8 mouse cellular contexts compared by ENCODE assay signal in genomic region chr4:45471654-45472556, GRCm38 (mm10).
DNase-seq lines count a peak whose midpoint lies in the region; ATAC-seq lines count a peak whose summit lies in the region.

No protein-coding gene starts in this region.

- H3K4me2 ChIP-seq in kidney, embryonic 14.5 days (replicated peaks; ENCODE audit: low read depth, low read length) = no peak overlapping the region
- no peak overlapping the region for H3K4me2 ChIP-seq in forebrain, embryonic 13.5 days
- no peak overlapping the region for H3K4me2 ChIP-seq in hindbrain, embryonic 13.5 days
- no peak overlapping the region for H3K4me2 ChIP-seq in liver, embryonic 12.5 days

- H3K9me3 ChIP-seq in kidney, embryonic 14.5 days (ENCODE audit: control insufficient read depth, low read length) = no peaks in the 10 kb centered on the region
- H3K9me3 ChIP-seq in forebrain, embryonic 13.5 days (replicated peaks) = no peaks in the 10 kb centered on the region
- H3K9me3 ChIP-seq in hindbrain, embryonic 13.5 days = no peaks in the 10 kb centered on the region
- H3K9me3 ChIP-seq in liver, embryonic 12.5 days (replicated peaks) = no peaks in the 10 kb centered on the region

- 48% methylated on average over 11 of the region's 11 CpGs for WGBS in kidney, embryonic 14.5 days
- 79% methylated on average over 11 of the region's 11 CpGs for WGBS in forebrain, embryonic 13.5 days
- 70% methylated on average over 11 of the region's 11 CpGs for WGBS in hindbrain, embryonic 13.5 days
- WGBS in liver, embryonic 12.5 days (ENCODE audit: insufficient replicate concordance) = 60% methylated on average over 11 of the region's 11 CpGs

- DNase-seq in kidney, adult 9 months = peak; percentile 65
- DNase-seq in right cerebral cortex, postnatal 36 days (ENCODE audit: low spot score in 2 of 2) = peak; percentile 54 to 73
- no peak for DNase-seq in ovary, adult 18-20 months (ENCODE audit: low spot score)
- DNase-seq in cerebellum, adult 8-10 months = no peak

- no peak overlapping the region for H3K27ac ChIP-seq in kidney, embryonic 14.5 days (ENCODE audit: low read depth, low read length)
- peak overlapping the region; percentile 83 for H3K27ac ChIP-seq in forebrain, embryonic 13.5 days
- H3K27ac ChIP-seq in hindbrain, embryonic 13.5 days = peak overlapping the region; percentile 70
- peak overlapping the region; percentile 23 for H3K27ac ChIP-seq in liver, embryonic 12.5 days

- no peak overlapping the region for H3K4me3 ChIP-seq in kidney, embryonic 14.5 days (ENCODE audit: low read length)
- H3K4me3 ChIP-seq in forebrain, embryonic 13.5 days = no peak overlapping the region
- no peak overlapping the region for H3K4me3 ChIP-seq in hindbrain, embryonic 13.5 days
- H3K4me3 ChIP-seq in liver, embryonic 12.5 days = no peak overlapping the region

- H3K27me3 ChIP-seq in kidney, embryonic 14.5 days (ENCODE audit: control insufficient read depth, insufficient read depth, low read length) = no peaks in the 10 kb centered on the region
- no peaks in the 10 kb centered on the region for H3K27me3 ChIP-seq in forebrain, embryonic 13.5 days
- no peaks in the 10 kb centered on the region for H3K27me3 ChIP-seq in hindbrain, embryonic 13.5 days
- no peaks in the 10 kb centered on the region for H3K27me3 ChIP-seq in liver, embryonic 12.5 days (replicated peaks)

- ATAC-seq in kidney, embryonic 14.5 days (ENCODE audit: low FRiP score, low TSS enrichment) = no peak
- ATAC-seq in forebrain, embryonic 13.5 days = no peak
- ATAC-seq in hindbrain, embryonic 13.5 days (ENCODE audit: low FRiP score) = no peak
- ATAC-seq in liver, embryonic 12.5 days = 0 out of 2 replicates have a peak, but pooled peaks have one; percentile 17

- no peaks in the 10 kb centered on the region for H3K36me3 ChIP-seq in kidney, embryonic 14.5 days (ENCODE audit: control insufficient read depth, insufficient read depth, low read length)
- H3K36me3 ChIP-seq in forebrain, embryonic 13.5 days (ENCODE audit: poor library complexity, severe bottlenecking) = peaks cover 12% of the 10 kb centered on the region; the same call in 1 of the 2 replicates
- no peaks in the 10 kb centered on the region; the same call in 1 of the 2 replicates for H3K36me3 ChIP-seq in hindbrain, embryonic 13.5 days
- H3K36me3 ChIP-seq in liver, embryonic 12.5 days = peaks cover 20% of the 10 kb centered on the region

- peaks cover 43% of the 10 kb centered on the region for H3K4me1 ChIP-seq in kidney, embryonic 14.5 days (ENCODE audit: control insufficient read depth, insufficient read depth, low read length)
- H3K4me1 ChIP-seq in forebrain, embryonic 13.5 days = peaks cover 74% of the 10 kb centered on the region
- H3K4me1 ChIP-seq in hindbrain, embryonic 13.5 days (replicated peaks) = peaks cover 67% of the 10 kb centered on the region
- H3K4me1 ChIP-seq in liver, embryonic 12.5 days = peaks cover 66% of the 10 kb centered on the region

- H3K9ac ChIP-seq in kidney, embryonic 14.5 days (ENCODE audit: low read depth, low read length) = no peak overlapping the region
- H3K9ac ChIP-seq in forebrain, embryonic 13.5 days = no peak overlapping the region
- no peak overlapping the region for H3K9ac ChIP-seq in hindbrain, embryonic 13.5 days
- no peak overlapping the region for H3K9ac ChIP-seq in liver, embryonic 12.5 days

Comparison
In these comparisons a context has a peak if more than half of its experiments do, and no peak if none do; other contexts are left out.
1. DNase-seq: peak in kidney, adult 9 months (single experiment) and right cerebral cortex, postnatal 36 days (2 of 2); none in ovary, adult 18-20 months (single experiment) and cerebellum, adult 8-10 months (single experiment).